Mouse (Mus musculus) T-helper 2 cell (primary cell): ENCODE measurements around the gene Ttc1.

Source experiments
- in situ Hi-C: fragments of 300-600 bp; cut with MboI, MseI; formaldehyde crosslinking; loops from one replicate; pipeline ENCODE4 v1.15.1; 2025; ENCODE audit warnings: high pct_unique_total_duplicates

The Ttc1 gene

DNA sequence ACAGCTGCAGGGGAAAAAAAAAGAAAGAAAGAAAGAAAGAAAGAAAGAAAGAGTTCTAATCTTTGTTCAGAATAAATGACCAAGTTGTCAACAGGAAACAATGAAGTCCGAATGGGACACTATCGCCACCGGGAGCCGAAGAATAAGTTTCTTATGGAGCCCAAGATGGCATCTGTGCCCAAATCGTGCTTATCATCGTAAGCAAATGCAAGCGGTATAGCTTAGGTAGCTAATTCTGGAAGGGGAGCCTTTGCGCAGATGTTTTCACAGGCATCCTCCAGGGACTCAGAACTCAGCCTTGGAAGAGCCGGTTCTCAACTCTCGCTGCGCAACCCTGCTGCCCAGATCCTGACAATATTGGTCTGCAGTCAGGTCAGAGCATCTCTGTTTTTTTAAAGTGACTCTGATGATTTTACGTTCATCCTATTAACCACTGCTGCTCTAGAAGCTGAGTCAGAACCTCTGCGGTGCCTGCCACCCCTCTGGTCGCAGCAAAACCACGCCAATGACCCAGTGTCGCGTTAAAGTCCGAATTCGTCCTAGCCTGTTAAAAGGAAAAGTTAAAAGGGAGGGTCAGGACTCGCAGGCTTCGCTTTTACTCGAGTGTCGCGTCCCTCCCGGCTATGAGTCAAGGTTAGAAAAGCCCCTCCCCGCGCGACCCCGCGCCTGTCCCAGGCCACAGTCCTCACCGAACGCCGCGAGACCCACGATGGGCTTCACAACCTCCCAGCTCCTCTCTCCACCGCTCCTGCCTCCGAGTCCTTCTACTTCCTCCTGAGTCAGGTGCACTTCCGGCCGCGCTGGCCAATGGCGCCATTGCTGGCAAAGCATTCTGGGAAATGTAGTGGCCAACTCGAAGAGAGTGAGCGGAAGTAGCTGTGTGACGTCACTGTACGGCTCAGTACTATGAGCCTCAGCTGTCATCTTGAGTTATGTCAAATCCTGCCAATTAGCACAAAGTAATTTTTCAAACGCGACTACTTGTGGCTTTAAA, at the start of gene Ttc1:
TSS of gene Ttc1 (minus strand) at position 776 of the 994 bp plus-strand sequence.
- in situ Hi-C loops, result no loop called here

DNA sequence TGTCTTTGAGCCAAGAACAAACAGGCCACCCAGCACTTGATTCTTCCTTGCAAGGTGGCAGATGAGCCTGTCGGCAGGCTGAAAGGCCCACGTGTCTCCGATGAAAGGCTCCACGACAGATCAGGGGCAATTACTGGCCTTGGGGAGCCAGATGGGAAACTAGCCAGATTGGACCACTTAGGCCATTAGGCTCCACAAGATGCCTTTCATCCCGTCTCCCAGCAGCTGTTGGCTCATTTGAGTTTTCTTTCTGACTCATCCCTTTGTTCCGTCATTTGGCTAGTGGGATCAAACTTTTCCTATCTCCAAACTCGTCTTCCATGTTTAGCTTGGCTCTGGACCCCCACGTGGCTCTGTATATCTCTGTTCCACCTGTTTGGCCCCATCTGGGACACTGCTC, 48.2 kb upstream of the Ttc1 start:
- in situ Hi-C loops, result no loop called here

DNA sequence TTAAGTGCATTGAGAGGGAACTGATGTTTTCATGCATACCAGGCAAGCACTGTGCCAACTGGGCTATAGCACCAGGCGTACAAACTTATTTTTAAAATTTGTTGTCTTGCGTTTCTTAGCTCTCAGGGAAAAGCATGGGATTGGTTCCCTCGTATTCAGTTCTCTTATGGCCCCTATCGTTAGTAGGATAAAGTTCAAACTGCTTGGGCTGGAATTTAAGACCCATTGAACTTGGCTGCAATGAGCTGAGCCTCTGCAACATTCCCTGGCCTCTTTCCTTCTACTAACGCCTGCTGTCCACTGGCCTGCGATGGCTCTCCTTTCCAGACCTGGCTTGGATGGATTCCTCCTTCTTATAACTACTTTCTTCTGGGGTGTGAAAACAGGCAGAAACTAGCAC, 42.6 kb upstream of the Ttc1 start:
- in situ Hi-C loops, result no loop called here

DNA sequence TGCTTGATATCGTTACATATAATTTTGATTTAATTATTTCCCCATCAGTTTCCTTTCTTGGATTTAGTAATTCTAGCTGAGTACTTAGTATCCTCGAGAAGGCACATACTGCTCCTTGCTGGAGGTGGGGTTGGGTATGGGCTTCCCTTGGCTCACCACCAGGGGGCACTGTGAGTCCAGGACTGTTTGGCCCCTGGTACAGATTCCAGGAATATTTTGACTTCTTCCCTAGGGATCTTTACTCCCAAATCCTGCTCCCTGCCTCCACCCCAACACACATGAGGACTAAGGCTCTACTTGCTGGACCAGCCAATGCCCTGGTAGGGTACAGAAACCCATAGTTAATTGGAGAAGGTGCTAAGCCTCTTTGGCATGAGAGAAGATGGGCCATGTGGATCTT, 36.0 kb upstream of the Ttc1 start:
- in situ Hi-C loops, result no loop called here

DNA sequence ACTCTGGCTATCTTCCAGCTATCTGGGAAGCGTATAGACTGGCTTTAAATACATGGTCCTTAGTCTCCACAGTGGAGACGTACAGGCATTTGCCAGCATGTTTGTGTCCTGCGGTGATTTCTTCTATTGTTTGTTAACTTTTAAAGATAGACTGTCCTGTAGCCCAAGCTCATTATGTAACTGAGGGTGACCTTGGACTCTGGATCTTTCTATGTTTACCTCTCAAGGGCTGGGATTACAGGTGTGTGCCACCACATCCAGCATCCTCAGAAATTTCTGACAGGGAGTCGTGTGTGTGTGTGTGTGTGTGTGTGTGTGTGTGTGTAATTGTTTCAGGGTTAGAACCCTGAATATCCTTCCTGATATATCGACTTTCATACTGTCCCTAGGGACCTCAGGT, 35.3 kb upstream of the Ttc1 start:
- in situ Hi-C loops, result no loop called here

DNA sequence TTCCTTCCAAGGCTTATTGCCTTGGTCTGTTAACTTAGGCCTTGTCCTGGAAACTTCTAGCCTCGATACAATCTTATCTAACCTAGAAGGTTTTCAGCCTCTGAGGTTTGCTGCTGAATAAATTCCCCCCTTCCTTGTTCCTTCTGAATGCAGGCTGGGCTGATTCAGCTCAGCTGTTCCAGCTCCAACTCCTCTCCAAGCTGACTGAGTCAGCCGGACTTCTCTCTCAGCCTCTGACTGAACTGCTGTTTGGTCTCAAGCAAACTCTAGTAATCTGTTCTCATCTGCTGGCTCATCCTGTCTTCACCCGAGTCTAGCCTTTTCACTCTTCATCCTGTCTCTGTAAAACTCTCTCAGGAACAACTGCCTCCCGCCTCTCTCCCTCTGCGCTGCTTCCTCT, 31.7 kb upstream of the Ttc1 start:
- in situ Hi-C loops, result no loop called here

DNA sequence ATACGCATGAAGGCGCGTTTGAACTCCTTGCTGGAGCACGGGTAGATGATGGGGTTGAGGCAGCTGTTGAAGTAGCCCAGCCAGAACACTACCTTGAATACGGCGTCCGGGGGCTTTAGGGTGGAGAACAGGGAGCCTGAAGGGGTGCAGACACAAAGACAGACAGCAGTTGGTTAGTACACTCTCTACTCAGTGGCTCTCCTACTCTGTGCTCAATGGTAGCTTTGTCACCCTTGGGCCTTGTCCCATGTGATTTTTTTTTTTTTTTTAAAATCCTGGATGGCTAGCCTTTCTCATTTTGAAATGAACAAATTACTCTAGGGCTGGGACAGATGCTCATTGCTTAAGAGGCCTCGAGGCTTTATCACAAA, 28.5 kb upstream of the Ttc1 start:
- in situ Hi-C loops, result no loop called here

DNA sequence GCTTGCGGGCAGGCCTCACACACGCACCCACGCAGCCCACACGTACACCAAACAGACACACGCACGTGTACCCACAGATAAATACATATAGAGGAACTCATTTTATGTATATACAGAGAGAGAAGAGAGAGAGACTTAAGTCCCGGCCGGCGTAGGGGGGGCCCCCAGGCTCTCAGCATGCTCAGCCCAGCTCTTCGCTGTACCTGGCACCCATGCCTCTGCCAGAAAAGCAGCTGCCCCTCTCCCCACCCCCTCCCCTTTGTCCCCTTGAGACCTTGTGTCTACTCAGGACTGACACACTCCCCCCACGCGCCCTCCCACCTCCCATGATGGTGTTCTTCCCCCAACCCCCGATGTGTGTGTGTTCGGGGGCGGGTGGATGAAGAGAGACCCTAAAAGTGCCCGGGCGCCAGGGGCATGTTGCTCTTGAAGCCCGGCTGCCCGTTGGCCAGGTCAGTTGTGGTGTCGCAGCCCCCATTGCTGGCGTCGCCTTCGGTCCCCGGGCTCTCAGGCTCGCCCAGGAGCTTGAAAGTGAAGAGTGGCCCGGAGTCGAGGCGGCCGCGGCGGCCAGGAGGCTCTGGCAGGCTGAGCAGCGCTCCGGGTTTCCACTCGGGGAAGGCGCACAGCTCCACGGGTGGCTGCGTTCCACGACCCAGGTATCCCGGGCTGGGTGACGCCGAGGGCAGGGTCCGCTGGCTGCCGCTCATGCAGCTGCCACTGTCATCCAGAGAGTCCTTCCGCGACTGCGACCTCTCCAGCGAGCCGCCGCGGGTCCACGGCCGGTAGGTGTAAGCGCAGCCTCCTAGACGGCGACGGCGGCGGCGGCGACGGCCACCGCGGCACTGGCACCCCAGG, 27.9 kb upstream of the Ttc1 start:
- in situ Hi-C loops, result no loop called here

DNA sequence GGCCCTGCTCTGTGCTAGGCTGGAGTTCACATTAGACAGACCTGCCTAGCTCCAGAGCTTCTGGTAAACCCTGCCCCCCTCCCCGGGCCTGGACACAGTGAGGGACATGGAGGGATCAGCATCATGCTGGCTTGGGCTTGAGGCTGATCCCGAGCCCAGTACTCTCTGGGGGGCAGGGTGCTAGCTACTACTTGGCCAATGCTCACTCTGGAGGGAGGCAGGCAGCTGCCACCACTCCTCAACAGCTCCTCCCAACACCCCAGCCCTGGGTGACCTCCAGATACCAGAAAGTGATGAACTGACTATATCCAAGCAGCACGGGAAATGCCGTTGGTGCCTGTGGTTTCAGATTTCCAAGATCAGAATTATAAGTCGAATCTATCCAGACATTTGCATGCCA, 25.9 kb upstream of the Ttc1 start:
- in situ Hi-C loops, result no loop called here

DNA sequence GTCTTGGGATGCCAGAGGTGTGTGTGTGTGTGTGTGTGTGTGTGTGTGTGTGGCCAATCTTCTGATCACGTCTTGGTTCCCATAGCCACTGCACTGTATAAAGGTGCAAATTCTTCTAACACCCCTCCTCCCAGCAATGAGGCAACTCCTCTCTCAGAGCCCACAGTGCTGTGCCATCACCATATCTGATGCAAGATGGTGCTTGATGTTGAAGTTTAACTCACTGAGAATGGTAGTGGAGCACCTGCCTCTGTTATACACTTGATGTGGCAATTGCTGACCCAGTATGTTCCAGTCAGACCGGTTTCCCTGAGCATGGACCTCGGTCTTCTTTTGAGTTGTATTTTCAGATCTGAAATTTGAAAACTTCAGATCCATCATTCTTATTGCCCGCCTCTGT, 22.3 kb upstream of the Ttc1 start:
- in situ Hi-C loops, result no loop called here

DNA sequence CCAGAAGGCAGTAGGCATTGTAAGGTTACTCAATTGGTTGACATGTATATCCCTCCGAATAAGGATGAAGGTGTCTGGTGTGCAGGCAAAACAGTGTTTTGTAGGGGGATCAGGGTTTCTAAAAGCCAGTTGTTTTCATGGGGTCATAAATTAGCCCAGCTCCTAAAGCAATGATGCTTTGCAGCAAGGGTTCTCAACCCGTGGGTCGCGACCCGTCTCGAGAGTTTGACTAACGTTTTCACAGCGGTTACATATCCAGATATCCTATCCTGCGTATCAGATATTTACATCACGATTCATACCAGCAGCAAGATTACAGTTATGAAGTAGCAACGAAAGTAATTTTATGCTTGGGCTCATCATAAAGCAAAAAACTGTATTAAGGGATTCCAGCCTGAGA, 19.9 kb upstream of the Ttc1 start:
- in situ Hi-C loops, result loop anchor here (5.0 kb wide), 1 partner anchor 560 kb away; no protein-coding TSS in a partner anchor

DNA sequence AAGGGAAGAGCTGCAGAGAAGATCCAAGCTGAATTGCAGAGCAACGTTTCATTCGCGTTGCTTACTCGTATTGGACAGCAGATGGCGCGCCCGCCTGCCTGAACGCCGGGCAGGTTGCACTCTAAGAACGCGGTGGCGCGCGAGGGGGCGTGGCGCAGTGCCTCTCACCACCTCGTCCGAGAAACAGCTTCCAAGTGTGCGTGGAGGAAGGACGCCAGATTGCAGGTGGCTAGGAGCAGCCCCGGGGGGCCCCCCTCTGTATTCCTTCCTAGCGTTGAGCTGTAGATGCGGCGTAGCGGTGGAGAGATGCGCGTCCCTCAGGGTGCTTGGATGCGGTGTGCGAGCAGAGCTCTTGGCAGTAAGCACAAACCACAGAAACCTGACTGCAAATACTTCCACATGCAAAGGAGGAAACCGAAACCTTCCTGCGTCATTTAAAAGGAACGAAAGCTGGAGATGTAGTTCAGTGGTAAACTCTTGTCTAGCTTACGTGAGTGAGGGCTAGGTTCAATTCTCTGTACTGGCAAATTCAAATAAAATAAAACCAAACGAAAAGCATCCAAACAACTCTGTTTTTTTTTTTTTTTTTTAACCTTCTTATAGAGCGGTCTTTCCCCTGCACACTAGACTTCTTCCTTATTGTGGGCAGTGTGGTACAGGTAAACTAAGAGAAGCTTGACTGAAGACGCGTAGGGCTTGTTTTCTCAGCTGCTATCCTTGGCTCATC, 19.3 kb upstream of the Ttc1 start:
- in situ Hi-C loops, result loop anchor here (5.0 kb wide), 1 partner anchor 560 kb away; no protein-coding TSS in a partner anchor

DNA sequence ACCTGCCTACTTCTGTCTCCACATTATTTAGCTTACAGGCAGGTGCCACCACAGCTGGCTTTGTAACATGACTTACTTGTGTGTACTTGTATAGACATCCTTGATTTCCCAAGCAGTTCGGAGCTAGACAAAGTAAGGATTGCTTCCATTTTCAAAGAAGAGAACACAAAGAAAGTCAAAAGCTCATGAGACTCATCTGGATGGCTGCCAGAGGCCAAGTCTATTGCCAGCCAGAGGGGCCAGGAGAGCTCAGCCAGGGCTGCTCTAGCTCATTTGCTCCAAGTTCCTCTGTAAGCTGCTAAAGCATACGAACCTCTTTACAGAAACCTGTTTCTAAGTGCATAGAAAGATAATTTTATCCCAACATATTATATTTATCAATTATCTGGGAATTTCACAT, 10.6 kb upstream of the Ttc1 start:
- in situ Hi-C loops, result no loop called here

DNA sequence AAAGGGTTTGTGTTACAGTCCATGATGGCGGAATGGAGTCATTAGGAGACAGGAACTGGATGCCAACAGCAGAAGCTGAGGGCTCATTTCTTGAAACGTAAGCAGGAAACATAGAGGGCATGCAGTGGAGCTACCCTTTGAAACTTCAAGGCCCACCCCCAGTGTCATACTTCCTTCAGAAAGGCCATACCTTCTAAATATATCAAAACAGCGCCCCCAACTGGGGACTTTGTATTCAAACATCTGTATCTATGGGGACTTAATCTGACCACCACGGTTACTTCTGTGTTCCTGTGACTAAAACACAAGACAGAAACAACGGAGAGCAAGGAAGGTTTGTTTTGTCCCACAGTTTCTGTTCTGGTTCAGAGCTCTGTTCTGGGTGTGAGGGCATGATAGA, 7.6 kb upstream of the Ttc1 start:
- in situ Hi-C loops, result no loop called here

DNA sequence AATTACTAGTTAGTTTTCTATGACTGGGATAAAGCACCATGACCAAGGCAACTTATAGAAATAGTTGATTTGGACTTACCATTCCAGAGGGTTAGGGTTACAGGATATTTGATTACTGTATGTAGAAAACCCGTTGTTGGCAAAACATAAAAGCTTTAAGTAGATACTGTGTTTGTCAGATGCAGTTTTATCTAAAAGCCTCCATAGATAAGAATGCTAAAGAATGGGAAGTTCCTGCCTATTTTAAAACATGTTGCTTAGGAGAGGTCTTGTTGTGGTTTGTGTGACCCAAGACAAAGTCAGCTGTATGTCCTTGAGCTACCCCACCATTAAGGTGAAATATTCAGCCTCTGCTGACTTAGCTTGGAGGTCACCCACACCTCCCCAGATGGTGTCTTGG, 6.8 kb upstream of the Ttc1 start:
- in situ Hi-C loops, result no loop called here

DNA sequence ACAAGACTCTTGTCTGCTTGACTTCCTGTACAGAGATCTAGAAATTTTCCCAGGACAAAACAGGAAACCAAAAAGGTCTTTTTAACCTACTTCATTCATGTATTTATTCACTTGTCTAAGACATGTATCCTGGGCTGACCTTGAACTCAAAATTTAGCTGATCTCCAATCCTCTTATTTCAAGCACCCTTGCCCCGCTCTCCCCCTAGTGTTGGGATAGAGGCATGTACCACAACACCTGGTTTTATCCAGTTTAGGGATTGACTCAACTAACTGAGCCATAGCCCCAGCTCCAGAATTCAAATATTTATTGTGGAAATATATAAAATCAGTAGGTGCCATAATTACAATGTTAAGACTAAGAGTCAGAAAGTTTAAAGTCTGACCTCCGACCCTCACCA, 3.7 kb upstream of the Ttc1 start:
- in situ Hi-C loops, result no loop called here

DNA sequence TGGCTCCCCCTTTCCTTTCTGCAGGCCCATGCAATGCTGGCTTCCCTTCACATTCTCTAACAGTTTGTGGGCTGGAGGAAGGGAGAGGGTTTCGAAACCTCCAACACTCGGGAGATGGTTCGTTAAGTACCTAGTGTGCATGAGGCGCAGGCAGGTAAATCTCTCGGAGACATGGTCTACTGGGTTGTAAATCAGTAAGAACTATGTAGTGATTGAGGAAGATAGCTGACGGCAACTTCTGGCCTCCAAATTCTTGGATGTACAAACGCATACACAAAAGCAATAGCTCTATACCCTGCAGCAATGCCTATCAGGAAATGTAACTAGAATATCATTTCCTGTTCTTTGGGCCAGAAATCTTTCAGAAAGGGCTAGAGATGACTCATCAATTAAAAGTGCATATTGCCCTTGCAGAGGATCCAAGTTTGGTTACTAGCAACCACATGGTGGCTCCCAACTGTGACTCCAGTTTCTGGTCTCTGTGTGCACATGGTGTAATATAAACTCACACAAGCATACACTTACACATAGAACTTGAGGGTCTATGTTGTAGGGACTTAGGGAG, 19.0 kb downstream of the Ttc1 start:
- in situ Hi-C loops, result no loop called here

DNA sequence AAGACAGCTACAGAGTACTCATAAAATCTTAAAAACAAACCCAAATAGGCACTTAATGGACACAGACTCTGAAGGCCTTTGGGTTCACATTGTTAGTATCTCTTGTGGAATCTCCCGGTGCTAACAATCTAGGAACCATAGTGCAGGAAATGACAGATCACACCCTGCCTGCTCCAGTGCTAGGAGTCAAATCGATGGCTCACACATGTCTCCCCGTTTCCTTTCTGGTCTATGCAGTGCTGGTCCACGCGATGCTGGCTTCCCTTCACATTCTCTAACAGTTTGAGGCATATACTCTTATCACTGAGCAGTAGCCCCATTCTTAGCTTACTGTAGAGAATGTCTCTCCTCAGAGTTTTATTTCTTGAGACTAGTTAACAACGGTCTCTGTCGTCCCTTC, 20.0 kb downstream of the Ttc1 start:
- in situ Hi-C loops, result no loop called here

DNA sequence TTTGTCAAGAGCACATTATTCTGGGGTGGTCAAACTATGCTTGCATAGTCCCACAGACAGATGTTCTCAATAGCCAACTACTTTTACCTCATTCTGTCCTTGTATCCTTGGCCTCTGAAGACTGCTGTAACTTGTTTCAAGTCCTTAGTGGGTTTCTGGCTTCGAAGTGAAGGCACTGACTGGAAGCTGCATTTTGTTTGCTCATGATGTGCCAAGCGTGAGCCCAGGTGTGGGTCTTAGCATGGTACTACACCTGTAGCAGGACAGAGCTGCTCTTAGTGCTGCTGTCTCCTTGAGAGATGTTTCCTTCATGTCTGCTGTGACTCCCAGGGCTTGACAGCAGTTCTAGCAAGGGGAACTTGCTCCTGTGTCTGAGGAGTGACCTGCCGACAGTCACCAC, 24.4 kb downstream of the Ttc1 start:
- in situ Hi-C loops, result no loop called here

DNA sequence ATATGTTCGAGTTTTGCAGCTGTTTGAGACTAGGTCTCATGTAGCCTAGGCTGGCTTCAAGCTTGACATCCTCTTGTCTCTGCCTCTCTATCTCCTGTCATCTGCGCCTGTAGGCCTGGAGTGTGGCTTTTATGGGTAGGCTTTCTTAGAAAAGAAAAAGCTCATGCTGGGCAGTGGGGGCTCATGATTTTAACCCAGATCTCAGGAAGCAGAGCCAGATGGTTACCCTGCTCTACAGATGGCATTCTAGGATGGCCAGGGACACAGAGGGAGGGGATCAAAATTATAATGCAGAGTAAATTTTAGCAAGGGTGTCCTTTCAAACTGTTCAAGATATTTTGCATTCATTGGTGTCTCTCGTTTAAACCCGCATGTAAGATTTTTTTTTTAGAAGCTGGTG, 35.6 kb downstream of the Ttc1 start:
- in situ Hi-C loops, result no loop called here

DNA sequence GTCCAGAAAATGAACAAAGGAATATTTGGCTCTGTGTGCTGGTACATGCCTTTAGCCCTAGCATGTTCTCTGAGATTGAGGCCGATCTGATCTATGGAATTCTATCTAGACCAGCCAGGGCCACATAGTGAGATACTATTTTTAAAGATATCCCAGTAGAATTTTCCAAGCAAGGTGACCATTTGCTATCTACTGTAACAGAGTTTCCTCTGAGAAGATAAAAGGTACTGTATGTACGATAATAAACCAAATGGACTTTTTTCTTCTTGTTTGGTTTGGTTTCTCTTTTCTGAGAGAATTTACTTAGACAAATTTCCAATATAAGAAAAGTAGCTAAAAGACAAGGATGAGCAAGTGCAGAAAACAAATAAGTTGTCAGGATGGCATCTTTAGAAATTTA, 39.4 kb downstream of the Ttc1 start:
- in situ Hi-C loops, result no loop called here

DNA sequence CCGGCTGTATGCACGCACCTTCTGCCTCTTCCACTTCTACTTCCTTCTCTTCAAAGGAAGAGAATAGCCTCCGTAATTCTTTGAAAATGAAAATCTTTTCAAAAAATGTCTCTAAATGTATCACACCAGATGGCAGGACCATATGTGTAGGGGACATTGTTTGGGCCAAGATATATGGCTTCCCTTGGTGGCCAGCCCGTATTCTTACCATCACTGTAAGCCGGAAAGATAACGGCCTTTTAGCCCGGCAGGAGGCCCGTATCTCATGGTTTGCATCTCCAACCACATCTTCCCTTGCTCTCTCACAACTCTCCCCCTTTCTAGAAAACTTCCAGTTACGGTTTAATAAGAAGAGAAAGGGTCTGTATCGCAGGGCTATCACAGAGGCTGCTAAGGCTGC, 42.1 kb downstream of the Ttc1 start:
- in situ Hi-C loops, result no loop called here
